Mouse (Mus musculus): Measurements from ENCODE around the gene 4933415A04Rik.

DNA sequence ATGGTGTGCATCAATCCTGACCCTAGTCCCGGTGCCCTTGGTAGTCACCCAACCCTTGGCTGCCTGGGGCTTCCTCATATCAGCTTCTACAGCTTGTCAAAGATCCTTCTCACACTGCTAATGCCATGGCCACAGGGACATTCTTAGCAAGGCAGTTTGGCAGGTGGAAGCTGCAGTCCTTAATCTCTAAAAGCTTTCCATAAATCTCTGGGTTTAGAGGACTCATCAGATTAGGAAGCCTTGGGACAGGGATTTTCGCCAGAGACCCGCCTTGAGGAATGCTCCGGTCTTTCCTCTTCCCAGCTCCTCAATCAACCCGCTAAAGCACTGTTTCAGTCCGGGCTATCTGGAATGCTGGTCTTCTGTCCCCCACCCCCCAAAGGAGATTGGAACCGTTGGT lies 42.0 kb upstream of the 4933415A04Rik start:
- no peak for TF ChIP-seq CTCF (IDR thresholded peaks at IDR 0.05; ENCODE audit: extremely low read depth, insufficient read length, insufficient replicate concordance, low read depth, low read length)
- TF ChIP-seq POLR2A (IDR thresholded peaks at IDR 0.05; ENCODE audit: low read depth, low read length) = no peak

Measured in small intestine, adult 2 months (tissue).